In genomic region chr2:106747342-106747741, GRCm38 (mm10) we compare ENCODE assay signal across 15 mouse cellular contexts. TPM values are rescaled to one million over a fixed set of nuclear protein-coding genes. Genes with fewer than 3 reads are reported as not detected.
A peak's percentile ranks its signal among the peaks of the same experiment; 100 is the strongest.
DNase-seq lines count a peak whose midpoint lies in the region; ATAC-seq and TF ChIP-seq lines count a peak whose summit lies in the region.
"Had no signal": no experiment of that assay in that cellular context is flagged by ENCODE, and none has a peak within 500 bp of the region (broad histone marks: within the 10 kb centered on the region; RNA-seq: fewer than 3 reads in every experiment).

No protein-coding gene starts in this region.

- no peak overlapping the region for H3K4me3 ChIP-seq in kidney, adult 2 months (ENCODE audit: insufficient read depth, low read depth, low read length)
- H3K4me3 ChIP-seq in midbrain, embryonic 15.5 days, result no peak overlapping the region
- no peak overlapping the region for H3K4me3 ChIP-seq in midbrain, postnatal 0 days (ENCODE audit: low read depth, low read length)
- H3K4me3 ChIP-seq in neural tube, embryonic 14.5 days (ENCODE audit: low read depth, low read length), result no peak overlapping the region
- H3K4me3 ChIP-seq: erythroblast, embryonic 14.5 days; limb, embryonic 13.5 days had no signal

- no peaks in the 10 kb centered on the region for H3K36me3 ChIP-seq in kidney, adult 2 months (ENCODE audit: control insufficient read depth, insufficient read depth, low read length)
- H3K36me3 ChIP-seq in midbrain, embryonic 15.5 days (replicated peaks), result no peaks in the 10 kb centered on the region
- H3K36me3 ChIP-seq in midbrain, postnatal 0 days (ENCODE audit: insufficient read depth, low read length), result no peaks in the 10 kb centered on the region
- H3K36me3 ChIP-seq in neural tube, embryonic 14.5 days (ENCODE audit: control insufficient read depth, insufficient read depth, low read length), result no peaks in the 10 kb centered on the region

- peak overlapping the region; percentile 26; the same call in 1 of the 2 replicates for H3K27ac ChIP-seq in kidney, adult 2 months (ENCODE audit: insufficient read depth, low read depth, low read length)
- H3K27ac ChIP-seq in midbrain, embryonic 15.5 days, result no peak overlapping the region
- H3K27ac ChIP-seq in midbrain, postnatal 0 days (ENCODE audit: low read depth, low read length), result no peak overlapping the region
- no peak overlapping the region for H3K27ac ChIP-seq in neural tube, embryonic 14.5 days (ENCODE audit: low read depth, low read length)
- H3K27ac ChIP-seq: limb, embryonic 13.5 days had no signal

- 39% methylated on average over 4 of the region's 4 CpGs for WGBS in kidney, adult 2 months
- WGBS in midbrain, embryonic 15.5 days, result 80% methylated on average over 4 of the region's 4 CpGs
- WGBS in midbrain, postnatal 0 days, result 77% methylated on average over 4 of the region's 4 CpGs
- 61% methylated on average over 4 of the region's 4 CpGs for WGBS in neural tube, embryonic 14.5 days

- ATAC-seq in midbrain, embryonic 15.5 days (replicated peaks), result peak; percentile 28
- no peak for ATAC-seq in midbrain, postnatal 0 days (ENCODE audit: low FRiP score)
- peak; percentile 48; the same call in 1 of the 2 replicates for ATAC-seq in neural tube, embryonic 14.5 days (ENCODE audit: low read depth)
- ATAC-seq in CD4-positive, CD25-positive, alpha-beta regulatory T cell, adult 4 months, result no peak

- H3K9ac ChIP-seq in midbrain, embryonic 15.5 days, result no peak overlapping the region
- H3K9ac ChIP-seq in midbrain, postnatal 0 days (replicated peaks; ENCODE audit: low read length, poor library complexity, severe bottlenecking), result no peak overlapping the region
- no peak overlapping the region for H3K9ac ChIP-seq in neural tube, embryonic 14.5 days (replicated peaks; ENCODE audit: low read depth, low read length)
- H3K9ac ChIP-seq: limb, embryonic 13.5 days; lung, embryonic 14.5 days had no signal

- H3K4me1 ChIP-seq in kidney, adult 2 months (ENCODE audit: control insufficient read depth, insufficient read depth, low read length), result peaks cover 5% of the 10 kb centered on the region; the same call in 1 of the 2 replicates
- H3K4me1 ChIP-seq in midbrain, embryonic 15.5 days, result peaks cover 6% of the 10 kb centered on the region; the same call in 1 of the 2 replicates
- peaks cover 5% of the 10 kb centered on the region; the same call in 1 of the 2 replicates for H3K4me1 ChIP-seq in midbrain, postnatal 0 days (ENCODE audit: insufficient read depth, low read length)
- peaks cover 15% of the 10 kb centered on the region; the same call in 1 of the 2 replicates for H3K4me1 ChIP-seq in neural tube, embryonic 14.5 days (ENCODE audit: control insufficient read depth, insufficient read depth, low read length)

- peak; percentile 10 for DNase-seq in kidney, adult 2 months
- DNase-seq in kidney, postnatal 36 days, result no peak
- no peak for DNase-seq in midbrain, postnatal 0 days (ENCODE audit: low spot score)
- DNase-seq in frontal cortex, postnatal 10 days (ENCODE audit: low spot score in 2 of 2), result peak; percentile 39 to 50
- no peak for DNase-seq in adrenal gland, postnatal 10 days
- DNase-seq: adrenal gland, adult 8-10 months; gastrocnemius, postnatal 36 days; kidney, adult 18-20 months; lung, embryonic 14.5 days had no signal

- TF ChIP-seq POLR2A in kidney, adult 2 months (IDR thresholded peaks at IDR 0.05; ENCODE audit: low read depth, low read length), result no peak

- no peaks in the 10 kb centered on the region for H3K27me3 ChIP-seq in kidney, adult 2 months (replicated peaks; ENCODE audit: control insufficient read depth, insufficient read depth, low read length)
- no peaks in the 10 kb centered on the region for H3K27me3 ChIP-seq in midbrain, embryonic 15.5 days (replicated peaks)
- H3K27me3 ChIP-seq in midbrain, postnatal 0 days (ENCODE audit: insufficient read depth, low read length), result no peaks in the 10 kb centered on the region
- H3K27me3 ChIP-seq in neural tube, embryonic 14.5 days (ENCODE audit: control insufficient read depth, insufficient read depth, low read length), result no peaks in the 10 kb centered on the region
- H3K27me3 ChIP-seq: CH12.LX; limb, embryonic 13.5 days had no signal

- no peaks in the 10 kb centered on the region for H3K9me3 ChIP-seq in midbrain, embryonic 15.5 days
- H3K9me3 ChIP-seq in midbrain, postnatal 0 days (ENCODE audit: low read length), result no peaks in the 10 kb centered on the region
- no peaks in the 10 kb centered on the region for H3K9me3 ChIP-seq in neural tube, embryonic 14.5 days (ENCODE audit: control insufficient read depth, low read length)
- H3K9me3 ChIP-seq: limb, embryonic 13.5 days had no signal

- TF ChIP-seq CTCF in kidney, adult 2 months (conservative IDR thresholded peaks at IDR 0.05; ENCODE audit: insufficient read depth, insufficient read length, low read depth, low read length), result no peak
- TF ChIP-seq CTCF in midbrain, postnatal 0 days (IDR thresholded peaks at IDR 0.05), result no peak

- no peak overlapping the region for H3K4me2 ChIP-seq in midbrain, embryonic 15.5 days
- H3K4me2 ChIP-seq in midbrain, postnatal 0 days (ENCODE audit: low read depth, low read length, poor library complexity, severe bottlenecking), result no peak overlapping the region
- no peak overlapping the region for H3K4me2 ChIP-seq in neural tube, embryonic 14.5 days (ENCODE audit: low read depth, low read length)
- H3K4me2 ChIP-seq: limb, embryonic 13.5 days; lung, embryonic 14.5 days had no signal

RNA-seq across cellular contexts. Expression of gene Mpped2, which starts 54.3 kb away (rescaled TPM):
- polyA plus RNA-seq in kidney, adult 2 months (2012; rRNA removed), result 3.4 and 4.1 TPM in 2 replicates
- polyA plus RNA-seq in midbrain, embryonic 15.5 days (2015; fragmentation: Nextera tagmentation; extraction: Ambion mirVana), result 150 and 159 TPM in 2 replicates
- total RNA-seq in midbrain, postnatal 0 days (2014; rRNA removed), result 42.6 and 43.2 TPM in 2 replicates
- polyA plus RNA-seq in midbrain, postnatal 0 days (2015; fragmentation: Nextera tagmentation; extraction: Ambion mirVana), result 79.4 and 84.6 TPM in 2 replicates
- polyA plus RNA-seq in neural tube, embryonic 14.5 days (2014; fragmentation: Nextera tagmentation; extraction: Ambion mirVana), result 239 and 242 TPM in 2 replicates
- not detected for polyA plus RNA-seq in CD4-positive, CD25-positive, alpha-beta regulatory T cell, adult 4 months (2017; shearing (Covaris generic))
- 10 to 100 TPM; 20.3 to 27.4 TPM for total RNA-seq in adrenal gland, postnatal 10 days (2021)
- total RNA-seq: CH12.LX had no signal
- polyA plus RNA-seq: erythroblast, embryonic 14.5 days had no signal

Comparison
In these comparisons a context has a peak if more than half of its experiments do, and no peak if none do; other contexts are left out.
1. DNase-seq: peak in kidney, adult 2 months (single experiment) and frontal cortex, postnatal 10 days (2 of 2); none in kidney, postnatal 36 days (0 of 2), midbrain, postnatal 0 days (single experiment) and adrenal gland, postnatal 10 days (single experiment).
2. ATAC-seq: peak in midbrain, embryonic 15.5 days (single experiment) and neural tube, embryonic 14.5 days (single experiment); none in midbrain, postnatal 0 days (single experiment) and CD4-positive, CD25-positive, alpha-beta regulatory T cell, adult 4 months (single experiment).
3. RNA of gene Mpped2, which starts 54.3 kb away (polyA plus RNA-seq): 239 to 242 TPM in neural tube, embryonic 14.5 days, 150 to 159 TPM in midbrain, embryonic 15.5 days and 79.4 to 84.6 TPM in midbrain, postnatal 0 days; 3.4 to 4.1 TPM in kidney, adult 2 months and not detected in CD4-positive, CD25-positive, alpha-beta regulatory T cell, adult 4 months; every median in the first group is over 10 times any median in the second.